Mouse (Mus musculus): ENCODE results near the gene Myo15. TPM values are rescaled to one million over a fixed set of nuclear protein-coding genes. Genes with fewer than 3 reads are reported as not detected.

Myo15 gene
- polyA plus RNA-seq, 1 experiment from 2014 or later = 0.43 TPM

DNA sequence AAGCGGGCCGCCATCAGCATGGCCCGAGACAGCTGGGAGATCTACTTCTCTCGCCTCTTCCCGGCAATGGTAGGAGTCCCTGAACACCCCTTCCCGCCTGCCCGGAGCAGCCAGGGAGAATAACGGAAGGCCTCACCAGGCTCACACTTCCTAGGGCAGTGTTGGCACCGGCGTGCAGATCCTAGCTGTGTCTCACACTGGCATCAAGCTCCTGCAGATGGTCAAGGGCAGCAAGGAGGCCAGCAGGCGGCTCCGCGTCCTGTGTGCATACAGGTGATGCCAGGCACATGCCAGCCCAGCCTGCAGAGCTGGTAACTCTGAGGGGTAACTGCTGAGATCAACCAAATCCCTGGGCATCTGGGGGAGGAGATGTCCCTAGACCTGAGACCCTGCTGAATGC, 38.1 kb downstream of the Myo15 start:
- Histone ChIP-seq H3K9ac (no peak overlapping the region), H3K36me3 (no peaks in the 10 kb centered on the region), H3K27me3 (no peaks in the 10 kb centered on the region; the same call in 1 of the 2 replicates), H3K27ac (replicated peaks) (no peak overlapping the region), H3K4me1 (peaks cover 10% of the 10 kb centered on the region), H3K9me3 (replicated peaks) (no peaks in the 10 kb centered on the region), H3K4me3 (replicated peaks) (no peak overlapping the region), H3K4me2 (replicated peaks) (no peak overlapping the region)
- ATAC-seq (ENCODE audit: insufficient number of reproducible peaks, low FRiP score, low TSS enrichment, low read depth) = no peak
- WGBS = 86% methylated on average over 13 of the region's 13 CpGs

DNA sequence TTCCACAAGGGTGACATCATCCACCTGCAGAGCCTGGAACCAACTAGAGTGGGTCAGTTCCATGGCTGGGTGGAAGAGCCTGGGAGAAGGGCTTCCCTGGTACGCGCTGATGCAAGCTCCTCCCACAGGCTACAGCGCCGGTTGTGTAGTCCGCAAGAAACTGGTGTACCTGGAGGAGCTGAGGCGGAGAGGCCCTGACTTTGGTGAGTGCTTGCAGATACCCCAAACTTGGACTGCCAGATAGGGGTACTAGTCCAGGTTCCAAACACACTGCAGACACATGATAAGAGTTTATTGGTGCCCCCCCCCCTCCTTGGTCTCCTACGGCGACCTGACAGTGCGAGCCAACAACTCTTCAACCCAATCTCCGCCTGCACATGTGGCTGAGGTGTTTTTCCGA, 39.8 kb downstream of the Myo15 start:
- WGBS = 3% methylated on average over 11 of the region's 11 CpGs
- peak overlapping the region; percentile 16; the same call in 1 of the 2 replicates for H3K9ac ChIP-seq
- peak overlapping the region; percentile 40 for H3K4me3 ChIP-seq (replicated peaks)
- H3K27me3 ChIP-seq = no peaks in the 10 kb centered on the region; the same call in 1 of the 2 replicates
- no peaks in the 10 kb centered on the region for H3K9me3 ChIP-seq (replicated peaks)
- peaks cover 10% of the 10 kb centered on the region for H3K4me1 ChIP-seq
- no peaks in the 10 kb centered on the region for H3K36me3 ChIP-seq
- H3K27ac ChIP-seq (replicated peaks) = no peak overlapping the region
- no peak for ATAC-seq (ENCODE audit: insufficient number of reproducible peaks, low FRiP score, low TSS enrichment, low read depth)
- peak overlapping the region; percentile 62 for H3K4me2 ChIP-seq (replicated peaks)

DNA sequence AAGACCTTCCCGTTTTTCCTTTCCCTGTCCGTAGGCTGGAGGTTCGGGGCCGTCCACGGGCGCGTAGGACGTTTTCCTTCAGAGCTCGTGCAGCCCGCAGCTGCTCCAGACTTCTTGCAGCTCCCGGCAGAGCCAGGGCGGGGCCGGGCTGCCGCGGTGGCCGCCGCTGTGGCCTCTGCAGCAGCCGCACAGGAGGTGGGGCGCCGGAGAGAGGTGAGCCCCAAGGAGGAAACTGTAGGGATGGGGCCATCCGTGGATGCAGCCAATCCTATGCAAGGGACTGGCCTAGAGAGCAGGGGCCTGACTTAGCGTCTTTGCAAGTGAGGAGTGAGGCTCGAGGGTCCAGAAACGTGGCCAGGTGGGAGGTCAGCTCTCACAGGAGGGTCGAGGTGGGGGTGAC, 40.4 kb downstream of the Myo15 start:
- peak; percentile 58; the same call in 1 of the 2 replicates for ATAC-seq (ENCODE audit: insufficient number of reproducible peaks, low FRiP score, low TSS enrichment, low read depth)
- H3K9me3 ChIP-seq (replicated peaks) = no peaks in the 10 kb centered on the region
- H3K27ac ChIP-seq (replicated peaks) = no peak overlapping the region
- no peaks in the 10 kb centered on the region for H3K36me3 ChIP-seq
- H3K27me3 ChIP-seq = no peaks in the 10 kb centered on the region; the same call in 1 of the 2 replicates
- peaks cover 10% of the 10 kb centered on the region for H3K4me1 ChIP-seq
- peak overlapping the region; percentile 16 for H3K9ac ChIP-seq
- peak overlapping the region; percentile 40 for H3K4me3 ChIP-seq (replicated peaks)
- under 1% methylated on average over 25 of the region's 25 CpGs for WGBS
- peak overlapping the region; percentile 62 for H3K4me2 ChIP-seq (replicated peaks)

DNA sequence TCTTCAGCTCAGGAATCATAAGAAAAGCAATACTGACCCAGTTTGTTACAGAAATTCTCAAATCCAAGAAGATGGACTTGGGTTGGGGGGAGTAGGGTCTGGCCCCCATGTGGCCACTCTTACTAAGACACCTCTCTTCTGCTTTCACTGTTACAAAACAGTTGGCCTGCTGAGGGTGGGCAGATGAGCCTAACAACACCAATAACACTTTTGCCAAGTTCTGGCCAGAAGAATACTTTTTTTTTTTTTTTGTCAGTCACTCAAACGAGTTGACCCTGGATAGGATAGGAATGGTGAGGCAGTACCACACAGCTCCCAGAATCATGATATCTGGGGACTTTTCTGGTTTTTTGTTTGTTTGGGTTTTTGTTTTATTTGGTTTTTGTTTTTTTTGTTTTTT, 42.8 kb downstream of the Myo15 start:
- no peaks in the 10 kb centered on the region; the same call in 1 of the 2 replicates for H3K27me3 ChIP-seq
- ATAC-seq (ENCODE audit: insufficient number of reproducible peaks, low FRiP score, low TSS enrichment, low read depth) = no peak
- H3K27ac ChIP-seq (replicated peaks) = no peak overlapping the region
- H3K9ac ChIP-seq = no peak overlapping the region
- no peak overlapping the region for H3K4me3 ChIP-seq (replicated peaks)
- no peak overlapping the region for H3K4me2 ChIP-seq (replicated peaks)
- no peaks in the 10 kb centered on the region for H3K36me3 ChIP-seq
- 69% methylated on average over 1 of the region's 1 CpGs for WGBS
- no peaks in the 10 kb centered on the region for H3K9me3 ChIP-seq (replicated peaks)
- peaks cover 10% of the 10 kb centered on the region for H3K4me1 ChIP-seq

DNA sequence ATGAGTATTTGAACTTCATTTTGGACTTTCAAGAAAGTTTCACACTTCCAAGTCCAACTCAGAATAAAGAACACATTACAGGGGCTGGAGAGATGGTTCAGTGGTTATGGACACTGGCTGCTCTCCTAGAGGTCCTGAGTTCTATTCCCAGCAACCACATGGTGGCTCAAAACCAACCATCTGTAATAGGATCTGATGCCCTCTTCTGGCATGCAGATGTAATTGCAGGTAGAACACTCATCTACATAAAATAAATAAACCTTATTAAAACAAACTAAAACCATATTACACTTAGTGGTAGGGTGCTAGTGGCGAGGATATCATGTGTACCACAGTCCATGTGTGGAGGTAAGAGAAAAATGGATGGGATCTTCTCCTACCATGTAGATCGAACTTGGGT, 43.4 kb downstream of the Myo15 start:
- no peak for ATAC-seq (ENCODE audit: insufficient number of reproducible peaks, low FRiP score, low TSS enrichment, low read depth)
- no peak overlapping the region for H3K4me2 ChIP-seq (replicated peaks)
- H3K4me1 ChIP-seq = peaks cover 10% of the 10 kb centered on the region
- 78% methylated on average over 2 of the region's 2 CpGs for WGBS
- no peak overlapping the region for H3K27ac ChIP-seq (replicated peaks)
- no peaks in the 10 kb centered on the region; the same call in 1 of the 2 replicates for H3K27me3 ChIP-seq
- H3K9me3 ChIP-seq (replicated peaks) = no peaks in the 10 kb centered on the region
- no peak overlapping the region for H3K4me3 ChIP-seq (replicated peaks)
- H3K9ac ChIP-seq = no peak overlapping the region
- H3K36me3 ChIP-seq = no peaks in the 10 kb centered on the region

DNA sequence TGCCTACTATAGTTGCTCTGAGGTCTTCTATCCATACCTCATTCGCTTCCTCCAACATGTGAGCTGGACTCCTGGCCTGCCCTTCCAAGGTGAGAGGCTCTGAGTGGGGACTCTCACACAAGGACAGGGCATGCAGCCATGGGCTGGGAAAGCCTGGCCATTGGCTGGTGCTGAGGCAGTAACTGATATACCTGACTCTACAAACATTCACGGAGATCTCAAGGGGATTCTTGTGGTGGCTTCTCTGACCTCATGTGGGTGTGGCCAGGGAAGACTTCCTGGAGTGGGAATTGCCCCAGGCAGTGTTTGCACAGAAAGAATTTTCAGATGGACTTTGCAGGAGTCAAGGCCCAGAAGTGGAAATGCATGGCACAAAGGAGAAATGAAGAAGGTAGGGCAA, 45.8 kb downstream of the Myo15 start:
- no peaks in the 10 kb centered on the region for H3K9me3 ChIP-seq (replicated peaks)

DNA sequence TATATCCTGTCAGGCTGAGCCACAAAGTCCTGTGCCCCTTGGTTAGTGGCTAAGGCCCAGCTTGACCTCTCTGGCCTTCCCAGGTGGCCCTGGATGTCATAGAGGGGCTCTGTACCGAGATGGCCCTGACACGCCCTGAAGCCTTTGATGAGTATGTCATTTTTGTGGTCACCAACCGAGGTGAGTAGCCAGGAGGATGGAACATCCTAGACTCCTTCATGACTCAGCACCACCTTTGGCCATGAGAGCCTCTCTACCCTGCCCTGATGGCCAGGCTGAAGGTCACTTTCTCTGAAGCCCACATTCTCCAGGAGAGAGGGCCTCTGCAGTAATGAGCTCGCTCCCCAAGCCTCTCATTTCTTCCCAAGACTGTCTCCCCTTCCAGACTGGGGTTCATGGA, 49.2 kb downstream of the Myo15 start:
- 72% methylated on average over 4 of the region's 4 CpGs for WGBS
- H3K9me3 ChIP-seq (replicated peaks) = no peaks in the 10 kb centered on the region
- ATAC-seq (ENCODE audit: insufficient number of reproducible peaks, low FRiP score, low TSS enrichment, low read depth) = no peak
- H3K4me3 ChIP-seq (replicated peaks) = no peak overlapping the region
- H3K9ac ChIP-seq = no peak overlapping the region
- H3K4me2 ChIP-seq (replicated peaks) = no peak overlapping the region
- no peaks in the 10 kb centered on the region for H3K4me1 ChIP-seq
- no peaks in the 10 kb centered on the region for H3K36me3 ChIP-seq
- no peaks in the 10 kb centered on the region for H3K27me3 ChIP-seq
- H3K27ac ChIP-seq (replicated peaks) = no peak overlapping the region

More for the DNA sequence above, 45.8 kb downstream of the Myo15 start:
- WGBS = 38% methylated on average over 2 of the region's 2 CpGs
- ATAC-seq (ENCODE audit: insufficient number of reproducible peaks, low FRiP score, low TSS enrichment, low read depth) = no peak
- no peak overlapping the region for H3K4me3 ChIP-seq (replicated peaks)
- no peak overlapping the region for H3K27ac ChIP-seq (replicated peaks)
- H3K36me3 ChIP-seq = no peaks in the 10 kb centered on the region
- H3K9ac ChIP-seq = no peak overlapping the region
- no peaks in the 10 kb centered on the region; the same call in 1 of the 2 replicates for H3K27me3 ChIP-seq
- H3K4me1 ChIP-seq = no peaks in the 10 kb centered on the region
- H3K4me2 ChIP-seq (replicated peaks) = no peak overlapping the region

DNA sequence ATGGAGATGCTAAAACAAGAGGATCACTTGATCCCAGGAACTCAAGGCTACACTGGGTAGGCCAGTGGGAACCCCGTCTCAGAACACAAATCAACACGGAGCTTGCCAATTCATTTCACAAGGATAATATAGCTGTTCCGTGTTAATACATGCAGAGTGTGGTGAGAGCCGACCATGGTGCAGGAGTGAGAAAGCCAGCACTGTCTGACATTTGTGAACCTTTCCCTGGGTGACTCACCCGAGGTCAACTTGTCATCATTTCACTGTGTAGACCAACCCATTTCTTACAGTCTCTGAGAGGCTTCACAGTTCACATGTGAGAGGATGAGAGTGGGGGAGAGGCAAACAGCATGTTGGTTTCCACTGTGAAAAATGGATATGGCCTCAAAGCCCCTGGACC, 52.9 kb downstream of the Myo15 start:
- no peak overlapping the region for H3K9ac ChIP-seq
- 79% methylated on average over 5 of the region's 5 CpGs for WGBS
- ATAC-seq (ENCODE audit: insufficient number of reproducible peaks, low FRiP score, low TSS enrichment, low read depth) = no peak
- no peak overlapping the region for H3K4me2 ChIP-seq (replicated peaks)
- H3K27me3 ChIP-seq = no peaks in the 10 kb centered on the region
- H3K27ac ChIP-seq (replicated peaks) = no peak overlapping the region
- no peaks in the 10 kb centered on the region for H3K36me3 ChIP-seq
- no peak overlapping the region for H3K4me3 ChIP-seq (replicated peaks)
- H3K9me3 ChIP-seq (replicated peaks) = no peaks in the 10 kb centered on the region
- H3K4me1 ChIP-seq = no peaks in the 10 kb centered on the region

DNA sequence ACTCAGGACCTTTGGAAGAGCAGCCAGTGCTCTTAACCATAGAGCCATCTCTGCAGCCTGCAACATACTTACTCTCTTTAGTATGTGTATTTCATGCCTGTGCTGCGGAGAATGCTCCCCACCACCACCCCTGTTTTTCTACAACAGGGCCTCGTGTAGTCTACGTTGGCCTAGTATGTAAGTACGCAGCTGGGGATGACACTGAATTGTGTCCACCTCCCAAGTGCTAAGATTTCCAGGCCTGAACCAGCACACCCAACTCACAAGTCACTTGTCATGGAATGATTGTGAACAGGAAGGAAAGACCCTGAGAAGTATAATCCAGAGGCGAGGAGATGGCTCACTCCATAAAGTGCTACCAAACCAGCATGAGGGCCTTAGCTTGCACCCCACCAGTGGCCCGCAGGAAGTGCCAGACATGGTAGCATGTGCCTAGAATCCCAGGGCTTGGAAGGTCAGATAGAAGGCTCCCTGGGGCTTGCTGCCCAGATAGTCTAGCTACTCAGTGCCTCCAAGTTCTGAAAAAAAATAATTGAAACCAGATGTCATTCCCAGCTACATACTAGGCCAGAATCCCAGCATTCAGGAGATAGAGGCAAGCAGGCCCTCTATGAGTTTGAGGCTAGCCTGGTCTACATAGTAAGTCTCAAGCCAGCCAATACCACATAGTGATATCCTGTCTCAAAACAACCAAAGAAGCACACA, 53.7 kb downstream of the Myo15 start:
- Histone ChIP-seq H3K4me3 (replicated peaks) (no peak overlapping the region), H3K4me1 (no peaks in the 10 kb centered on the region), H3K27me3 (no peaks in the 10 kb centered on the region), H3K9me3 (replicated peaks) (no peaks in the 10 kb centered on the region), H3K36me3 (no peaks in the 10 kb centered on the region), H3K9ac (no peak overlapping the region), H3K4me2 (replicated peaks) (no peak overlapping the region), H3K27ac (replicated peaks) (no peak overlapping the region)
- no peak for ATAC-seq (ENCODE audit: insufficient number of reproducible peaks, low FRiP score, low TSS enrichment, low read depth)
- 82% methylated on average over 6 of the region's 6 CpGs for WGBS

DNA sequence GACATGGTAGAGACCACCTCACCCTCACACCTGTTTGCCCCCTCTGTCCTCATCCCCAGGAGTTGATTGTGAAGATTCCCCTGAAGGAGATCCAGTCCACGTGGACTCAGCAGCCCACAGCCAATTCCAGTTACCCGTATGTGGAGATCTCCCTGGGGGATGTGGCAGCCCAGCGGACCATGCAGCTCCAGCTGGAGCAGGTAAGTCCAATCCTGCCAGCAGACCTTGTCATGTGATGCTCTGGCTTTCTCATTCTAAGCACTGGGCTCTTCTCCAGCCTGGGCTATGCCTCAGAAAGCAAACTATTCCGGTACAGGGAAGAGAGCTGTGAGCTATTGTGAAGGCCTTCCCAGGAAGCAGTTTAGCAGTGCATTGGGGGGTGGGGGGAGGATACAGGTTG, 57.3 kb downstream of the Myo15 start:
- no peaks in the 10 kb centered on the region for H3K27me3 ChIP-seq
- H3K9me3 ChIP-seq (replicated peaks) = no peaks in the 10 kb centered on the region
- H3K4me1 ChIP-seq = no peaks in the 10 kb centered on the region
- no peaks in the 10 kb centered on the region for H3K36me3 ChIP-seq
- no peak overlapping the region for H3K27ac ChIP-seq (replicated peaks)
- no peak for ATAC-seq (ENCODE audit: insufficient number of reproducible peaks, low FRiP score, low TSS enrichment, low read depth)
- no peak overlapping the region for H3K9ac ChIP-seq
- 58% methylated on average over 4 of the region's 4 CpGs for WGBS
- no peak overlapping the region for H3K4me2 ChIP-seq (replicated peaks)
- no peak overlapping the region for H3K4me3 ChIP-seq (replicated peaks)

DNA sequence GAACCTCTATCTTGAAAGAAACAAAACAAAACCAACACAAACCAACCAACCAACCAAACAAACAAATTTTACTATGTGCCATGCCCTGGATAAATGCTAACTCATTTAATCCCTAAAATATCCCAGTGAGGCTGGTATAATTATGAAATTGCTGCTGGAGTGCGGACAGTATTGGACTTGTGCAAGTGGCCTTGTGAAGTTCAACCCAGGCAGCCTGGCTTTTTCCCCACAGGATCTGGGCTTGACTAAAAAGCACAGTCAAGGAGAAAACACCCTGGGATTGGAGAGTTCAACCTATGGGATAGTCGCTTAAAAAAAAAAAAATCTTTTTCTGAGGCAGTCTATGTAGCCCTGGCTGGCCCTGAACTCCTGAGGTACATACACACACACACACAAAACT, 66.5 kb downstream of the Myo15 start:
- Histone ChIP-seq H3K4me3 (replicated peaks) (peak overlapping the region; percentile 94; the same call in 1 of the 2 replicates), H3K27me3 (no peaks in the 10 kb centered on the region), H3K27ac (replicated peaks) (peak overlapping the region; percentile 100), H3K9ac (peak overlapping the region; percentile 94; the same call in 1 of the 2 replicates), H3K9me3 (replicated peaks) (no peaks in the 10 kb centered on the region), H3K36me3 (no peaks in the 10 kb centered on the region), H3K4me2 (replicated peaks) (no peak overlapping the region), H3K4me1 (peaks cover 16% of the 10 kb centered on the region)
- no peak for ATAC-seq (ENCODE audit: insufficient number of reproducible peaks, low FRiP score, low TSS enrichment, low read depth)
- WGBS = 85% methylated on average over 2 of the region's 2 CpGs

Measured in embryonic facial prominence, embryonic 15.5 days (tissue).